Mouse (Mus musculus) heart, embryonic 12.5 days (tissue): ENCODE results near the gene Dlx4. TPM values are rescaled to one million over a fixed set of nuclear protein-coding genes. Genes with fewer than 3 reads are reported as not detected.

Source experiments
- ATAC-seq: fragments of 200-750 bp; cut with Nextera tagmentation; 2 replicates; pipeline ENCODE4 v1.8.0; 2017; ENCODE audit warnings: moderate TSS enrichment, moderate library complexity; ENCODE audit not compliant: insufficient number of reproducible peaks, low FRiP score
- H3K27ac ChIP-seq: fragments of 300-500 bp; sonication (generic); 2 replicates; pipeline ENCODE4 v1.5.1; 2016; ENCODE audit warnings: mild to moderate bottlenecking, moderate library complexity; ENCODE audit not compliant: poor library complexity, severe bottlenecking
- H3K27me3 ChIP-seq: fragments of 300-500 bp; sonication (generic); replicated peaks from 2 replicates; pipeline ENCODE4 v1.6.1; 2016; ENCODE audit warnings: mild to moderate bottlenecking, moderate library complexity
- H3K36me3 ChIP-seq: fragments of 300-500 bp; sonication (generic); 2 replicates; pipeline ENCODE4 v1.6.1; 2016; ENCODE audit warnings: mild to moderate bottlenecking, moderate library complexity
- H3K4me1 ChIP-seq: fragments of 300-500 bp; sonication (generic); replicated peaks from 2 replicates; pipeline ENCODE4 v1.6.1; 2016; ENCODE audit warnings: mild to moderate bottlenecking
- H3K4me2 ChIP-seq: fragments of 300-500 bp; sonication (generic); 2 replicates; pipeline ENCODE4 v1.6.1; 2016; ENCODE audit warnings: mild to moderate bottlenecking, moderate library complexity
- H3K4me3 ChIP-seq: fragments of 300-500 bp; sonication (generic); 2 replicates; pipeline ENCODE4 v1.5.1; 2016; ENCODE audit warnings: mild to moderate bottlenecking
- H3K9ac ChIP-seq: fragments of 300-500 bp; sonication (generic); 2 replicates; pipeline ENCODE4 v1.6.1; 2016; ENCODE audit warnings: mild to moderate bottlenecking, moderate library complexity
- H3K9me3 ChIP-seq: fragments of 300-500 bp; sonication (generic); replicated peaks from 2 replicates; pipeline ENCODE4 v1.6.1; 2016; ENCODE audit warnings: mild to moderate bottlenecking, moderate library complexity
- WGBS: fragments of 180-500 bp; shearing (Covaris S2); methylation state at CpG from one replicate; pipeline ENCODE4 v1.1.7; 2016; 5-methylcytosine and 5-hydroxymethylcytosine counted together
- polyA plus RNA-seq: library from polyadenylated mRNA; unstranded; fragments of >200 nt; fragmentation: Nextera tagmentation; extraction: Ambion mirVana; gene quantifications from 2 replicates; pipeline ENCODE4 v1.2.1, GENCODE M21; 2016

The Dlx4 gene
- polyA plus RNA-seq, 1 experiment from 2014 or later = 0.14 TPM

GRCm38 (mm10) chr11:95142980-95143575, 3.0 kb downstream of the Dlx4 start:
- 3% methylated on average over 39 of the region's 39 CpGs for WGBS
- peaks cover 23% of the 10 kb centered on the region for H3K4me1 ChIP-seq
- no peaks in the 10 kb centered on the region for H3K36me3 ChIP-seq
- H3K27ac ChIP-seq = no peak overlapping the region
- no peaks in the 10 kb centered on the region for H3K9me3 ChIP-seq
- peak overlapping the region; percentile 34; the same call in 1 of the 2 replicates for H3K4me2 ChIP-seq
- no peak overlapping the region for H3K9ac ChIP-seq
- no peak for ATAC-seq
- peaks cover 99% of the 10 kb centered on the region for H3K27me3 ChIP-seq
- peak overlapping the region; percentile 3; the same call in 1 of the 2 replicates for H3K4me3 ChIP-seq

GRCm38 (mm10) chr11:95142258-95142657, 3.8 kb downstream of the Dlx4 start:
- no peak overlapping the region for H3K4me3 ChIP-seq
- H3K9me3 ChIP-seq = no peaks in the 10 kb centered on the region
- H3K4me2 ChIP-seq = no peak overlapping the region
- H3K27me3 ChIP-seq = peaks cover 99% of the 10 kb centered on the region
- H3K27ac ChIP-seq = no peak overlapping the region
- no peak for ATAC-seq
- 20% methylated on average over 10 of the region's 10 CpGs for WGBS
- H3K36me3 ChIP-seq = no peaks in the 10 kb centered on the region
- H3K4me1 ChIP-seq = peaks cover 25% of the 10 kb centered on the region
- H3K9ac ChIP-seq = no peak overlapping the region

- peaks cover 98% of the 10 kb centered on the region for H3K27me3 ChIP-seq
- H3K4me3 ChIP-seq = no peak overlapping the region
- no peak overlapping the region for H3K9ac ChIP-seq
- whole genome bisulfite sequencing = 62% methylated on average over 5 of the region's 5 CpGs
- H3K36me3 ChIP-seq = no peaks in the 10 kb centered on the region
- no peak overlapping the region for H3K27ac ChIP-seq
- H3K9me3 ChIP-seq = no peaks in the 10 kb centered on the region
- no peak for ATAC-seq
- no peak overlapping the region for H3K4me2 ChIP-seq
- H3K4me1 ChIP-seq = peaks cover 13% of the 10 kb centered on the region
Observed at GRCm38 (mm10) chr11:95139871-95140270, 6.2 kb downstream of the Dlx4 start.

- no peak overlapping the region for H3K9ac ChIP-seq
- no peaks in the 10 kb centered on the region for H3K9me3 ChIP-seq
- no peak overlapping the region for H3K27ac ChIP-seq
- 15% methylated on average over 6 of the region's 6 CpGs for WGBS
- ATAC-seq = no peak
- no peak overlapping the region for H3K4me3 ChIP-seq
- no peak overlapping the region for H3K4me2 ChIP-seq
- H3K36me3 ChIP-seq = no peaks in the 10 kb centered on the region
- H3K27me3 ChIP-seq = peaks cover 93% of the 10 kb centered on the region
- H3K4me1 ChIP-seq = 0 out of 2 replicates have a peak, but pooled peaks cover 4% of the 10 kb centered on the region
Observed at GRCm38 (mm10) chr11:95137281-95137680, 8.8 kb downstream of the Dlx4 start.

GRCm38 (mm10) chr11:95133321-95133720, 12.7 kb downstream of the Dlx4 start:
- Histone ChIP-seq H3K4me2 (no peak overlapping the region), H3K4me3 (no peak overlapping the region), H3K9me3 (no peaks in the 10 kb centered on the region), H3K4me1 (0 out of 2 replicates have a peak, but pooled peaks cover 4% of the 10 kb centered on the region), H3K27me3 (peaks cover 83% of the 10 kb centered on the region), H3K27ac (no peak overlapping the region), H3K36me3 (no peaks in the 10 kb centered on the region), H3K9ac (no peak overlapping the region)
- 70% methylated on average over 6 of the region's 6 CpGs for WGBS
- ATAC-seq = no peak

- Histone ChIP-seq H3K27ac (no peak overlapping the region), H3K4me1 (peaks cover 9% of the 10 kb centered on the region), H3K9me3 (no peaks in the 10 kb centered on the region), H3K9ac (no peak overlapping the region), H3K4me3 (no peak overlapping the region), H3K27me3 (peaks cover 80% of the 10 kb centered on the region), H3K36me3 (no peaks in the 10 kb centered on the region), H3K4me2 (no peak overlapping the region)
- 0 out of 2 replicates have a peak, but pooled peaks have one; percentile 27 for ATAC-seq
- 68% methylated on average over 17 of the region's 17 CpGs for WGBS
Observed at GRCm38 (mm10) chr11:95130668-95131252, 15.3 kb downstream of the Dlx4 start.

- no peaks in the 10 kb centered on the region for H3K36me3 ChIP-seq
- ATAC-seq = no peak
- H3K4me1 ChIP-seq = peaks cover 15% of the 10 kb centered on the region
- H3K4me3 ChIP-seq = no peak overlapping the region
- WGBS = 60% methylated on average over 11 of the region's 11 CpGs
- no peak overlapping the region for H3K9ac ChIP-seq
- H3K27ac ChIP-seq = no peak overlapping the region
- H3K27me3 ChIP-seq = peaks cover 83% of the 10 kb centered on the region
- H3K4me2 ChIP-seq = no peak overlapping the region
- no peaks in the 10 kb centered on the region for H3K9me3 ChIP-seq
Observed at GRCm38 (mm10) chr11:95128359-95128758, 17.7 kb downstream of the Dlx4 start.

- H3K4me3 ChIP-seq = peak overlapping the region; percentile 18
- H3K27me3 ChIP-seq = peaks cover 93% of the 10 kb centered on the region
- no peaks in the 10 kb centered on the region for H3K36me3 ChIP-seq
- 2% methylated on average over 18 of the region's 20 CpGs for WGBS
- no peaks in the 10 kb centered on the region for H3K9me3 ChIP-seq
- ATAC-seq = peak; percentile 43; the same call in 1 of the 2 replicates
- H3K4me1 ChIP-seq = peaks cover 19% of the 10 kb centered on the region
- peak overlapping the region; percentile 61 for H3K4me2 ChIP-seq
- H3K27ac ChIP-seq = no peak overlapping the region
- H3K9ac ChIP-seq = 0 out of 2 replicates have a peak overlapping the region, but pooled peaks have one; percentile 2
Observed at GRCm38 (mm10) chr11:95126272-95127245, 19.5 kb downstream of the Dlx4 start.

GRCm38 (mm10) chr11:95125366-95125948, 20.6 kb downstream of the Dlx4 start:
- no peaks in the 10 kb centered on the region for H3K9me3 ChIP-seq
- H3K36me3 ChIP-seq = no peaks in the 10 kb centered on the region
- 27% methylated on average over 7 of the region's 7 CpGs for WGBS
- no peak for ATAC-seq
- H3K4me3 ChIP-seq = no peak overlapping the region
- H3K4me1 ChIP-seq = peaks cover 30% of the 10 kb centered on the region
- peaks cover 96% of the 10 kb centered on the region for H3K27me3 ChIP-seq
- no peak overlapping the region for H3K27ac ChIP-seq
- H3K9ac ChIP-seq = no peak overlapping the region
- no peak overlapping the region for H3K4me2 ChIP-seq

- WGBS = 40% methylated on average over 6 of the region's 6 CpGs
- Histone ChIP-seq H3K36me3 (no peaks in the 10 kb centered on the region), H3K4me2 (no peak overlapping the region), H3K4me3 (no peak overlapping the region), H3K9ac (peak overlapping the region; percentile 29; the same call in 1 of the 2 replicates), H3K4me1 (peaks cover 38% of the 10 kb centered on the region), H3K27ac (no peak overlapping the region), H3K27me3 (peaks cover 98% of the 10 kb centered on the region), H3K9me3 (no peaks in the 10 kb centered on the region)
- no peak for ATAC-seq
Observed at GRCm38 (mm10) chr11:95122100-95122489, 24.0 kb downstream of the Dlx4 start.
